Mouse (Mus musculus) frontal cortex, postnatal 25 days (tissue): ENCODE data around the gene Dhx40.

ENCODE experiments used
- DNase-seq, 2 experiments: peaks; one replicate each; pipeline ENCODE4 v3.0.0; 2022; ENCODE audit warnings: low spot score in 2 of 2

Gene Dhx40

GRCm38 (mm10) chr11:86807505-86807989 lies at the start of gene Dhx40:
Gene Dhx40, minus strand, starts transcription at chr11:86807746.
- DNase-seq: peak; percentile 80 to 86

- no peak for DNase-seq
Measured at GRCm38 (mm10) chr11:86855639-86856425, 48.3 kb upstream of the Dhx40 start.

- DNase-seq: no peak
Measured at GRCm38 (mm10) chr11:86853081-86853480, 45.5 kb upstream of the Dhx40 start.

GRCm38 (mm10) chr11:86852534-86853054 lies 45.0 kb upstream of the Dhx40 start:
- no peak for DNase-seq

- no peak for DNase-seq
Measured at GRCm38 (mm10) chr11:86851714-86852533, 44.4 kb upstream of the Dhx40 start.

- no peak for DNase-seq
Measured at GRCm38 (mm10) chr11:86851234-86851671, 43.7 kb upstream of the Dhx40 start.

- DNase-seq: no peak
Measured at GRCm38 (mm10) chr11:86843831-86844230, 36.3 kb upstream of the Dhx40 start.

- no peak for DNase-seq
Measured at GRCm38 (mm10) chr11:86841261-86841660, 33.7 kb upstream of the Dhx40 start.

GRCm38 (mm10) chr11:86840511-86841154 lies 33.1 kb upstream of the Dhx40 start:
- DNase-seq: no peak

GRCm38 (mm10) chr11:86839716-86840447 lies 32.3 kb upstream of the Dhx40 start:
- no peak for DNase-seq

- DNase-seq: no peak
Measured at GRCm38 (mm10) chr11:86838792-86839191, 31.2 kb upstream of the Dhx40 start.

GRCm38 (mm10) chr11:86836366-86836765 lies 28.8 kb upstream of the Dhx40 start:
- peak in 1 of 2 experiments; percentile 38 for DNase-seq

- DNase-seq: no peak
Measured at GRCm38 (mm10) chr11:86834628-86835338, 27.2 kb upstream of the Dhx40 start.

- no peak for DNase-seq
Measured at GRCm38 (mm10) chr11:86834050-86834449, 26.5 kb upstream of the Dhx40 start.

GRCm38 (mm10) chr11:86833153-86833552 lies 25.6 kb upstream of the Dhx40 start:
- DNase-seq: no peak

- DNase-seq: no peak
Measured at GRCm38 (mm10) chr11:86828396-86828795, 20.9 kb upstream of the Dhx40 start.

- DNase-seq: no peak
Measured at GRCm38 (mm10) chr11:86827476-86828245, 20.1 kb upstream of the Dhx40 start.

- DNase-seq: no peak
Measured at GRCm38 (mm10) chr11:86824433-86824832, 16.9 kb upstream of the Dhx40 start.

- DNase-seq: no peak
Measured at GRCm38 (mm10) chr11:86822531-86822930, 15.0 kb upstream of the Dhx40 start.

GRCm38 (mm10) chr11:86819536-86819935 lies 12.0 kb upstream of the Dhx40 start:
- DNase-seq: no peak
